Mouse (Mus musculus) testis, adult 2 months (tissue): Measurements from ENCODE around the gene Tuba4a.

Experiments used
- CTCF ChIP-seq: fragments of 200-500 bp; IDR thresholded peaks from 2 replicates; pipeline ENCODE4 v1.5.1; 2012; ENCODE audit warnings: low read depth, mild to moderate bottlenecking, inconsistent platforms, low read length, moderate library complexity; ENCODE audit not compliant: control insufficient read depth, insufficient read depth, insufficient replicate concordance
- POLR2A ChIP-seq: fragments of 200-500 bp; IDR thresholded peaks from 2 replicates; pipeline ENCODE4 v1.6.1; 2012; ENCODE audit warnings: low read depth, mild to moderate bottlenecking, inconsistent platforms, low read length, moderate library complexity; ENCODE audit not compliant: control insufficient read depth

DNA sequence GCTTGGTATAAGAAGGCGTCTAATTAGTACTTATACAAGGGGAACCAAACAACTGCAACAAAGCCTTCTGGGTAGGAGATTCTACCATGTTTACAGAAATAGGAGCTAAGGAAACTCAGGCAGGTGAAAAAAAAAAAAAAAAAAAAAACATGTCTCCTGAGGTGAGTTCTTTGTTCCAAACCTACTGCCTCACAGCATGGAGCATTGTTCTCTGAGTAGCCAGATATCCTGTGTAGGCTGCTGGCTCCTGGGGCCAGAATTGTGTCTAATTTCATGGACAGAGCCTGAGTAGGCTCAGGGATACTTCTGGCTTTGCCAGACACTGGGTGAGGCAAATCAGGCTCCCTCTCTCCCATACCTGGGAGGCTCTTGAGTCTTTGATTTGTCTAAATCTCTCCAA is 8.0 kb upstream of the Tuba4a start:
- TF ChIP-seq CTCF (no peak), POLR2A (no peak)
